Mouse (Mus musculus): ENCODE measurements around the gene Gata3.
A peak's percentile ranks its signal among the peaks of the same experiment; 100 is the strongest.

Gene Gata3

DNA sequence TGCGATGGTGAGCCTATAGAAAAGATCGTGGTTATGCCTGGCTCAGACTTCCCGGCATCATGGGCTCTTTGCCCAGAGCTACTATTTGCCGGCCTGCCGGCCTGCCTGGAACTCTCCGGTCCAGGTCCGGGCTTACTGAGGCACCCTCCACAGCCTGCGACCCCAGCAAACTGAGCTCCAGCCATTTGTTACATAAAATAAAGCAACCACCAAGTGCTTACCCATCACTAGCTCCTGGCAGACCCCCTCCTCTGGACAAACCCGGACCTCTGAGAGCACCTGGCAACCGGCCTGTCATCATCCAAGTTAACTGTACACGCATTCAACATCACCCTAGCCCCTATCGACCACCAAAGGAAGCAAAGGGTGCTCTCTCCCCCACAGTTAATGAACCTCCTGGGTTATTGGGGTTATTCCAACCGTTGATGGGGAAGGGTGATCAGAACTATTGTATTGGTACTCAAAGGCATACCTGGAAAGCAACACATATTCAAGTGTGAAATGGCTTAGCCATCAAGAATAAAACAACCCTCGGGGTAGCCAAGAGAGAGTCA is 4.5 kb downstream of the Gata3 start:
- DNase-seq = no peak

DNA sequence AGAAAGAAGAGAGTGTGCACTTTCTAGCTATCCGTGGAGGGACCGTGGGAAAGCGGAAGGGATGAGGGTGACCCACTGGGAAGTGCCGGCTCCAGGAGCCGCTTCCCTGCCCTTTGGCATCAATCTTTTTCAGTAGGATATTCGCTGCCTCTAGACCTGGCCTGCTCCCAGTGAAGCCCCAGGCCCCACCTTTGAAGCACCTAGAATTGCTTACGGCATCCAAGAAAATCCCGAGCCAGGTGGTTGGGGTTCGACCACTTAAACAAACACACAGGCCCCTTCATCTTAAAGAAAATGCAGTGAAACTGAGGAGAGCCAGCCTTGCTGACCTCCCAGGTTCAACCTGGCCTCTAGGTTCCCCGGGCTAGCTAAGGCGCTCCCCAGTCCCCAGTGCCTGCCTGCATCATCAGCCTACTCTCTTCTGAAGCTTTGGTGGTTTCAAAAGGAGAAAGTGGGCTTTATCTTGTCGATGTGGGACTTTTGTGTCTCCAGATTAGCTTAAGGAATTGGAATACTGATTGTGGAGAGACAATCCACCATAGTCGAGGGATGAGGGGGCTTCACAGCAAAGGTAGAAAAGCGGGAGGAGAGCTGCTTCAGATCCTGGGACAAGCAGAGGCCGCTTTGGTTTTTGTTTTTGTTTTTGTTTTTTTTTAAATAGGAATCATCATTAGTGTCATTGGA is 5.2 kb downstream of the Gata3 start:
- no peak for DNase-seq

DNA sequence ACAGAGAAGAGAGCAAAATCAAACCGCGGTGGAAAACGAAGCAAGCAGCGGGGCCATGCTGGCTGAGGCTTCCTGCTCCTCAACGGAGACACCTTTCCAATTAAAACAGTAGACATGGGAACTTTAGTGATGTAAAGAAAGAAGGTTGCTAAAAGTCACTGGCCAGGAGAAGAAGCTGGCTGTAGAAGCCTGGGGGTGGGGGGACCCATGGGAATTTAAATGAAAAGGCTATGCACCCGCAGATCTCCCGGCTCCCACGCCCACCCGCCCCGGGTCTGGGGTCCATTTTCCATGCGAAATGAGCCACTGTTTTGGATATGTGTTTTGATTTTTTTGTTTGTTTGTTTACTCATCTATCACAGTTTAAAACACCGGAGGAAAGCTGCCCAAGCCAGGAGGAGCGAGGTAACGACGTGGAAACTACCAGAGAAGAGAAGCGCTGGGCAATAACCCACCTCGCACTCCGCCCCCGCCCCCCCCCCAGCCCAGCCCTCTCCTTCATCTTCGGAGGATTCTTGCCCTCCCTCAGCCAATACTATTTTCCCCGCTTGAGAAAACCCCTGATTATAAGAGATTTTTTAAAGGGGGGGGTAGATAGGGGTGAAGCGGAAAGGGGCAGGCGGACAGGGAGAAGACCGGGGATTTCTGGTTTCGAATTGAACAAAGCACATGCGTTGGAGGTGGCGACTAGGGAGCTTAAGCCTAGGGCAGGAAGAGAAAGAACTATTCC is 5.9 kb downstream of the Gata3 start:
- no peak for DNase-seq

DNA sequence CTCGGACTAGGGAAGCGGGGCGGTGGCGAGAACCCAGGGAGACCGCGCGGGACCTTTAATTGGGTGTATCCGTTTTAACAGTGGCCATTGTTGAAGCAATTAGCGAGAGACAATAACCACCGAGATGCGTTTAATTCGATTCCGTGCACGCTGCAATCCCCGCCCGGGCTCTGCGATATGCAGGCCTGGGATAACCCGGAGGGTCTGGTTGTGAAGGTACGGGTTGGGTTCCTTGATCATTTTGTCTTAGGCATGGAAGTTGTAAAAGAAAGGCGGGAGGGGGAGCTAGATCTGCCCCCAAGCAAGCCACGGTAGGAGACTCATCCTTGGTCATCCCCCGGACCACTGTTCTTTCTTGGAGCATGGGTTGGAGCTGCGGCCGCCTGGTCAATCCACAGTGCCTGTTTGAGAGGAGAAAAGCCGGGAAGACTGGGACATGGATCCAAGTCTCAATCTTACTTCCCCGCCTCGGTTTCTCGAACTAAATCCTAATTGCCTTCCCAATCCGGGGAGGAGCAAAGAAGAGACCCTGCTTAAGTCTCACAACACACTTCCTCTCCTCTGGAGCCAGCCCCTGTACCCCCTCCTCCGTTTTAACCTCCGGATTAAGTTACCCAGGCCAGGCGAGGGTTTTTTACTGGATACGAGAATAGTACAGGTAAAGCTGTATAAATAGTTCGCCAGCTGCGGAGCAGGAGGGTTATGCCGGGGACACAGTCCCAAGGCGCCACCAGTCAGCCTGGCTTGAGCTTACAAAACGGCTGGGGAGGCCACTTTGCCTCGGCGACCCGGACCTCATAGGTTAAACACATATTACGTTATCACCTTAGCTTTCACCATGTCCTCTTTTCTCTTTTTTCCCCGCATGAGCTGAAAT is 6.7 kb downstream of the Gata3 start:
- DNase-seq = no peak

DNA sequence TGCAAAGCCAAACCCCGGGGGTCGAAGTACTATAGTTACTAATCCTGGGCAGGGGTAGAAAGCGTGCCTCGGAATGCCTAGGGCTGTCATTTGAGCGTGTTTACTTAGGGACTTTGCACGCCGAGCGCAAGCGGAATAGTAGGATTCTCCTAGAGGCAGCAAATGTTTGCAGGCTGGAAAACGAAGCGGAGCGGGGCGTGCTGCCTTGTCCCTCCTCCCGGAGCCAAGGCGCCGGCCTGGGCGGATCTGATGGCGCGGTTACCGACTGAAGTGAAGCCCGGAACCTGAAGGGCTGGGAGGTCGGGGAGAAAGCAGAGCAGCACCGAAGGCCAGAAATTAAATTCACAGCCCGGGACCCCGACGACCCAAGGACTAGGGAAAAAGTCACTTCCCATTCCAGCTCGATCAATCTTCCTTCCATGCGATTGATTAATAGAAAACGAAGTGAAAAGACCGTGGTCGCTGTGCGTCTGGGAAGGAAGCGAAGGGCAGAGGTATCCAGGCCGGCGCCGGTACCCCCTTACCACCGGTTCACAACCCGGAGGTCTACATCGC is 7.4 kb downstream of the Gata3 start:
- DNase-seq = no peak

DNA sequence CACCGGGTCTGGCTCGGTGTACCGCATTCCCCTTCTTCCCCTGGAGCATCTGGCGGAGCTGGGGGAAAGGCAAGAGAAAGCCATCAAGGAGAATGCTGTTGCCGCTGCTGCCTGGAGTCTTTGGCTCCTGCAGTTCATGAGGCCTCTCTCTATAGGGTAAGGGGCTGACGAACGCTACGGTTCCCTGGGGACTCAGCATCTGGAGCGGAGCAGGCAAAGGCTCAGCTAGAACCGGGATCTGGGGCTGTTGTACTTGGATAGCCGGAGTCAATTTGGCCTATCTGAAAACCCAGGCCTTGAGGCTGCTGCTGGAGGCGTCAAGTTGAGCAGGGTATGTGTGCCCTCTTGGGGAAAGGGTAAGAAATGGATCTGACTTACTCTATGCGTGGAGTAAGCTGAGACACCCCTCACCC is 8.2 kb downstream of the Gata3 start:
- DNase-seq = no peak

DNA sequence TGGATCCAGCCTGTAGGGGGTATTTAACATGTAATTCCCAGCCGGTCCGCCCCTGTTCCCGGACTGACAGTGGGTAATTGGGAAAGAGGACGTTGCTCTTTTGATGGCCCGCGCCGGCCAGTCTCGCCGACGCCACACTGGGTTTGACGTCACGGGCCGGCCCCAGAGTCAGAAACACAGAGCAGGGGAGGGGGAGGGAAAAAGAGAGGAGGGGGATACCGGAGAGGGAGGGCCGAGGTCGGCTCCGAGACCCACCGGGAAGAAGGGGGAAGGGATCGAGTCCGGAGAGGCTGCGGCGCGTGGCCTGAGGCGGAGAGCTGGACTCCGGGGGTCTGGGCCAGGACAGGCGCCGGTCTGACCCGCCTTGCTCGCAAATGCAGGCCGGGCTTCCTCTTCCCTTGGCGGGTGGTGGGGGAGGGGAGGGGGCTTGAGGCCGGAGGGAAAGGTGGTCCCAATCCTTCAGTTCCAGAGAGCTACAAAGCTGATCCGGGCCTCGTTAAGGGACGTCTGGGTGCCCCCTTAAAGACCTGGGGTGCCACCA is 8.7 kb downstream of the Gata3 start, which contains the start of gene 4930412O13Rik:
Gene 4930412O13Rik (plus strand): TSS at position 202 of the 541 bp plus-strand sequence.
- DNase-seq = no peak

DNA sequence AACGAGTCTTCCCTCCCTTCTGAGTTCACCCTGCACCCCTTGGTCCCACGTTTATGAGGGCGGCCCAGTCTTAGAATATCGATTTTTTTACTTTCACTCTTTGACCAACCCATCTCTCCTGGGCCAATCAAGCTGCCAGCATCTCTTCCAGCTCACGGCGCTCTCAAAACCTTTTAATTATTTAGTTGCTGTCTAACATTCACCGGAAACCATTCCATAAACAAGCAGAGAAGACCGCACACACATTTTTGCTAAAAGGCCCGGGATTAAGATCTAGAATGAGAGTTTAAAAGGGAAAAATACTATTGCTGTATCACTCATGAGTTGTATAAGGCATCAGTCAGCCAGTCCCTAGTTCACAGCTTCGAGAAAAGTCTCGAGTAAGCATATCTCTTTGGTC is 9.6 kb downstream of the Gata3 start:
- DNase-seq = no peak

DNA sequence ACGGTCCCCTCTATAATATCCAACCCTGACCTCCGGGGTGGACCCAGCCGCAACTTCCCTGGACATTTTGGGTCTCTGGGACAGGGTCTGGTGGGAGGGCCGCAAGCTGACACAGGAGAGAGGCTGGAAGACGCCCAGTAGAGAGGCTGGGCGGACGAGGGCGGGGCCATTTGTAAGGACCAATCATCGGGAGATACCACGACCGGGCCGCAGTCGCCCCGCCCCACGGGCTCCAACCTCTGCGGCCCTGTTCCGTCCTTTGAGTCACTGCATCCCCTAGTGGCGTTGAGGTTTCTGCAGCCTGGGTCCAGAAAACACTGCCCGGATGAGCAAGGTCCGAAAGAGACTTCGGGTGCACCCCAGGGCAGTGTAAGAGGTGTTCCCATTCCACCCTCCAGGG is 10.3 kb downstream of the Gata3 start:
- peak; percentile 92 to 93 for DNase-seq

DNA sequence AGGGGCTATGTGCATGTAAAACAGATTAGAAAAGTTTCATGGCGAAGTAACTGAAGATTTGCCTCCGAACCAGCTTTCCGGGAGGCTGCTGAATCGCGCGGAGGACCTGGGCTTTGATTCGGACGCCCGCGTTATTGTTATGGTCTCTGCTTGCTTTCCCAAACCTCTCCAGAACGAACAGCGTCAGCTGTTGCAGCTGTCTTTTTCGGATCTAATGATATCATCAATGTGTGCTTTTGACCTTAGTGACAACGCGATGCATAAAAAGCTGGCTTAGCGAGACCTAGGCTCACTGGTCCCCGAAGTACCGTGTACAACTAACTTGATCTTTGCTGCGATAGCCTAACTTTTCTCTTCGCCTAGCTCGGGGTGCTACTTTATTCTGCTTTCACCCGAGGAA is 10.7 kb downstream of the Gata3 start:
- no peak for DNase-seq

DNA sequence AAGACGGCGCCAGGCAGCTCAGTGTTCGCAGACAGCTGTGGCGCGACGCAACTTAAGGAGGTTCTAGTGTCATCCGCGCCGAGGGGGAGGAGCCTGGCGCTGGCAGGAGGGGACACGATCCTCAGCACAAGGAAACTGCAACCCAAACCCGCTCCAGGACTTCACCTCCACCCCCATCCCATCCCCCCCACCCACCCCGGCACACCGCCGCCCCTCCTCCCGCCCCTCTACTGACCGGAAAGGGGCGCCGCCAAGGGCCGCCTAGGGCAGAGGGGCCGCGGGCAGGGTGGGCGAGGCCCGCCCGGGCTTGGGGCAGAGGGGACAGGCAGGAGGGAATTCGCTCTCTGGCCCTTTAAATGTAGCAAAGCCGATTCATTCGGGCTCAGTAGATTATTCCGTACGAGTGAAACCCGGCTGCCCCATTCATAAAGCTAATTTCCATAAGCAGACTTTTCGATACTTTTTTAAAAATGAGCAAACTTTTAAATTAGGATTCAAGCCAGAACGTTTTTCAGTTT is 11.2 kb downstream of the Gata3 start:
- DNase-seq = peak; percentile 70 to 75

DNA sequence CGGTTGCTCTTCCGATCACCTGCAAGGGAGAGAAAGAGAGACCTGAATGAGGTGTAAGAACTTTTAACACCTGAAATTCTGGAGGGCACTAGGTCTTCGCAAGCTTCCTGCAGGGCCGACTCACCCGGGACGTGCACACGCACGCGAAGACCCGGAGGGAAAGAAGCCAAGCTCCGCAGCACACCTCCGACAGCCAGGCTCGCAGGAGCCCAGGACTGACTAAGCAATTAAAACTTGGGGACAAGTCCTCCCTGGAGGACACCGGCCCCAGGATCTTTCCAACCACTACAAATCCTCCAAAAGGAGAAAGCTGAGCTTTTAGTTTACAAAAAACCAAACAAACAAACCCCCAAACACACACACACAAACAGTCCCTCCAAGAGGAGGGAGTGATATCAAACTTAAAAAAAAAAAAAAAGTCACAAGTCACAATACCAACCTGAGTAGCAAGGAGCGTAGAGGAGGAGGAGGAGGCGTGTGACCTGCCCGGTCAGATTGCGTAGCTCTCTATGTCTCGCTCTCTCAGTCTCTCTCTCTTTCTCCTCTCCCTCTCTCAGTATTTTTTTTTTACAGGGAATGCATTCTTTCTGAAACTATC is 11.8 kb downstream of the Gata3 start:
- DNase-seq = no peak

DNA sequence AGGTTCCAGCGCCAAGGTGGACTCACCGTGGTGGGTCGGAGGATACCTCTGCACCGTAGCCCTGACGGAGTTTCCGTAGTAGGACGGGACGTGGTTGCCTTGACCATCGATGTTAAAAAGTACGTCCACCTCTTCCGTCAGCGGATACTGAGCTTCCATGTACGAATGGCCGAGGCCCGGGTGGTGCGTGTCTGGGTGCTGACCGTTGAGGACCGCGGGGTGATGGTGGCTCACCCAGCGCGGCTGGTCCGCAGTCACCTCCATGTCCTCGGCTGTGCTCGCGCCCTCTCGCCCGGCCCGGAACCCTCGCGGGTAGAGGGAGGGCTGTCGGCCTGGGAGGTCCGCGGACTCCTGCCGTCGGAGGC is 12.5 kb downstream of the Gata3 start:
- no peak for DNase-seq

DNA sequence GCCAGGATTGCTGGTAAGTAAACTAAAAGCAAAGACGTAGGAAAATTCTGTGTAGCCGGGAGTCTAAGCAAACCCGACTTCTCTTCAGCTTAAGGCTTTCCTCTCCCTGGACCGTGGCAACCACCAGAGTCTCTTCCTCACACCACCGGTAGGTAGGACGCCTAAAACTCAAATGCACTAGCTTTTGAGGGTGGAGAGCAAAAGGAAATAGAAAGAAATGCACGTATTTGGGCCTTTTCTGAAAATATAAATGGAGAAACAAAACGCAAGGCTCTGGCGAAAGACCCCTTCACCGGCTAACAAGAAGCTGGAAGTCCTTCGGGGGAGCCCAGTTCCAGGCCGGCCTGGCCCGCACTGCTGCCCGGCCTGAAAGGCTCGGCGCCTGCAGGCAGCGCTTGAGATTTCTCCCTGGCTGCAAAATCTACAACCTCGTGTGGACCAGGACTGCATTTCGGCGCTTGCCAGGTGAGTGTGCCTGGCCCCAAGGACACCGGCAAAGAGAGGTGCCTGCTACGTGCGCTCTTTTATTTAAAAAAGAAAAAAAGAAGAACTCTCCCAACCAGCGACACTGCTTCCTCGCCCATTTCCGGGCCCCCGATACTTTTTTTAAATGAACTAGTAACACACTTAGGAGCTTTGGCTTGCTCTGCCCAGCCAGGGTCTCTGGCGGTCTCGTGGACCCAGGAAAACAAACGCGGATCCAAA is 13.1 kb downstream of the Gata3 start:
- DNase-seq = no peak

DNA sequence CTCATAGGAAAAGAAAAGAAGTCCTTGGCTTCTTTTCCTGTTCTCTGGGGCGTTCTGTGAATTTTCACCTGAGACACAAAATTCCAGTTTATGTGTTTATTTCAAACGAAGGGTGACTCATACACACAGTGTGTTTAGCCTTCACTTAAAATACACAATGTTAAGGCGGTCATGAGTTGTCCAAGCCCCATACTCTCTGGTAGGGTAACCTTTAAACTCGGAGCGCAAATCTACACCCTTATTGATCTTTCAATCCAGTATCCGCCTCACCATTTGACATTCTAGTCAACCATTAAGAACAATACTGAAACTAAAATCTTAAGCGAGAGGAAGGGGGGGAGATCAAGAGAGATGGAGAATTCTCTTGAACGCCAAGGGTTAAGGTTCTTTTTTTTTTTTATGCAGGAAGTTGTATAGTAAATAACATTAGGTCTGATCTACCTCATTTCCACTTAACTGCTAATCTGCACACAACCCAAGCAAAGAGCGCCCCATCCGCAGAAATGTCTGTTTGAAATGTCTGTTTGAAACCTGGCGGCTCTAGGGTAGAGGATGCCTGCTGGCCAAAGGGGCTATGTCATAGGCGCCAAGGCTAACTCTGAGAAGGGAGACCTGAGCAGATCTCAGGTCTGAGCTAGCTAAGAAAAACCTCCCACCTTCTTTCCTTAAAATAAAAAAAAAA is 14.0 kb downstream of the Gata3 start:
- no peak for DNase-seq

DNA sequence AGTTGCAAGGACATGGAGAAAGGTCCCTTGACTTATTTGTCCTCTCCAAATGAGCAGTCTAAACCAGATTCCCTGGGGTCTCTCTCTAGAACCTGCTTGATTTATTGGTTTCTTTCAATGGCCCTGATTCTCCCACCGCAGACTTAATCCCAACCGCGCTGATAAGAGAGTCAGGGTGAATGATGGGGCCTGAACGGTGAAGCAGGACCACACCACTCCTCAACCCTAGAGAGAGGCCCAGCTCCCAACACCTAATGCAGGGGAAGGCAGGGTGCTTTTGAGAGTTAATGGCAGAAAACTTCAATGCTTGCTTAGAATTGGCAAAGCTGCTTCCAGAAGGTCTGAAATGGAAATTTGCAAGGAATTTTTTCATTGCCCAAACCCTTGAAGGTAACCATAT is 14.6 kb downstream of the Gata3 start:
- no peak for DNase-seq

DNA sequence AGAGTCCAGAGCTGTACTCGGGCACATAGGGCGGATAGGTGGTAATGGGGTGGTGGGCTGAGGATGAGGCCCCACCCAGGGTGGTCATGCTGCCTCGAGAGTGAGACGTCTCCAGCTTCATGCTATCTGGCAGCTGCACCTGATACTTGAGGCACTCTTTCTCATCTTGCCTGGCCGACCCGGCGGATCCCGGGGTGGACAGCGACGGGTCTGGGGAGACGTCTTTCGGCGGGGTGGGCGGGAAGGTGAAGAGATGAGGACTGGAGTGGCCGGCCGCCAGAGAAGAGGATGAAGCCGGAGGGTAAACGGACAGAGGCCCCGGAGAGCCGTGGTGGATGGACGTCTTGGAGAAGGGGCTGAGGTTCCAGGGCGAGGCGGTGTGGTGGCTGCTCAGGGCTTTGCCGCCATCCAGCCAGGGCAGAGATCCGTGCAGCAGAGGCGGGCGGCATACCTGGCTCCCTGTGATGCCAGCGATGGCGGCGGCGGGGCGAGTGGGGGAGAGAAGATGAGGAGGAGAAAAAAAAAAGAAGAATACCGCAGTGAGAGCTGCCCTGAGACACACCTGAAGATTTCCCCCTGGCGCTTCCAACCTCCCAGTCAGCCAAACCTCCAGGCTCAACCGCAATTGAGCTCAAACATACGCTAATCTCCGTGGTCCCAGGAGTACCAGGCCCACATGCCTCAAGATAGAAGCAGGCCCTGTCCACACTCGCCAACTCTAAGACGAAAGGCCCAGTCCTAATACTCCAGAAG is 15.2 kb downstream of the Gata3 start:
- DNase-seq = no peak

DNA sequence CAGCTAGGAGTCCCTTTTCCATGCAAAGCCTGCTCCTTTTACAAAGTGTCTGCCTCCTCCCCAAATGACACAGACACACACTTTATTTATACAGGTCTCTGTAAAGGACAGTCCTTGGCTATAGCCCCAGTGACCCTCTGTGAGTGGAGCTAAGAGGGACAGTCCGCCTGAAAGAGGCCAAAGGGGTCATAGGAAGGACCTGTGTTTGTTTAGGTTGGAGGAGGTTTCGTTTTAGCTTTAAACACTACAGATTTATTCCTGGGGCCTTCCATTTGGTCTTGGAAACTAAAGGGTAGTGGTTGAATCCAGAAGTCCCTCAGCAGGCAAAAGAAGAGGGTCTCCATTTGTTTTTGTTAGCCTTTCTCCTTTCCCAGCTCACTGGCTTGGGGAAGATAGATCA is 16.1 kb downstream of the Gata3 start:
- DNase-seq = no peak

DNA sequence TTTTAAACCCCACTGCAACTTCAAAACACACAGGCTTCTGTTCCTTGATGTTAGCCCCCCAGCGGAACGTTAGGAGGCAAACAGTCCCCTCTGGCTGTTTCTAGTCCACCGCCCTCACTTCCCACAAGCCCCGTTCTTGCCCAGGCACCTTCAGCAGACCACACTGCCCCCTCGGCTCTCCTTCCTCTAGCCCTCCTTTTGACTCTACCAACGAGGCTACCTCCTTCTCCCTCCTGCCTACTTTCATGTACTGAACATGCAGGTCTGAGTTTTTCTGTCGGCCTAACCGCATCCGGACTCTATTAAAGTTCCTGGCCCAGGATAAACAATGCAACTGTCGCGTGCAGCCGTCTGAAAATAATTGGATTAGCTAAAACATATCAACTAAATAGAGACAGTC is 17.2 kb downstream of the Gata3 start:
- DNase-seq = no peak

DNA sequence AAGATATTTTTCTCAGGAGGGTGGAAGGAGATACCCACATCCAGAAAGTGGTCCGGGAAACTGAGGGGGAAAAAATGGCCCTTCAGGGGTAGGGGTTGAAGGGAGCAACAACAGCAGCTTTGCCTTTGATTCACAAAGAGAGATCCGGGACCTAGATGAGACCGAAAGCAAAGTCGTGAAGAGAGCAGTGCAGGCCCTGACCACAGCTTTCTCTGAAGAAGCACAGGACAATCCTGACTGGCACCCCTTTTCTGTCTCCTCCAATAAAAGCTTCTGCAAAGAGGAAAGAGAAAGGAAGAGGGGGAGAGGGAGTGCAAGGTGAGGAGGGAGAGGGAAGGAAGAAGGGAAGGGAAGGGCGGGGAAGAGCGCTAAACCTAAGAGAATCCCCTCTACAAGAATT is 18.0 kb downstream of the Gata3 start:
- no peak for DNase-seq
